Mouse (Mus musculus) neural tube, embryonic 11.5 days (tissue): ENCODE measurements around the gene Gm15319. TPM values are rescaled to one million over a fixed set of nuclear protein-coding genes. Genes with fewer than 3 reads are reported as not detected.
"Not testable (repeated sequence)": the region's sequence is repeated elsewhere in the genome, so short reads cannot be mapped to it uniquely, and the experiment has no call there.

ENCODE experiments used
- ATAC-seq: fragments of 200-750 bp; cut with Nextera tagmentation; 2 replicates; pipeline ENCODE4 v1.8.0; 2017; ENCODE audit warnings: moderate number of reproducible peaks, mild to moderate bottlenecking, moderate TSS enrichment, moderate library complexity; ENCODE audit not compliant: insufficient read depth, low FRiP score, low TSS enrichment
- DNase-seq: peaks from one replicate; pipeline ENCODE4 v3.0.0-alpha.2; 2015; ENCODE audit warnings: low spot score
- H3K27ac ChIP-seq: fragments of 300-500 bp; sonication (generic); 2 replicates; pipeline ENCODE4 v1.5.1; 2014; ENCODE audit warnings: low read depth, mild to moderate bottlenecking, low read length
- H3K27me3 ChIP-seq: fragments of 300-500 bp; sonication (generic); 2 replicates; pipeline ENCODE4 v1.6.1; 2014; ENCODE audit warnings: mild to moderate bottlenecking, low read length, mixed read lengths; ENCODE audit not compliant: control insufficient read depth, insufficient read depth
- H3K36me3 ChIP-seq: fragments of 300-500 bp; sonication (generic); 2 replicates; pipeline ENCODE4 v1.6.1; 2014; ENCODE audit warnings: mild to moderate bottlenecking, low read length, moderate library complexity, mixed read lengths; ENCODE audit not compliant: control insufficient read depth, insufficient read depth
- H3K4me1 ChIP-seq: fragments of 300-500 bp; sonication (generic); 2 replicates; pipeline ENCODE4 v1.6.1; 2014; ENCODE audit warnings: low read length, mixed read lengths; ENCODE audit not compliant: control insufficient read depth, insufficient read depth
- H3K4me2 ChIP-seq: fragments of 300-500 bp; sonication (generic); 2 replicates; pipeline ENCODE4 v1.6.1; 2014; ENCODE audit warnings: low read depth, mild to moderate bottlenecking, moderate library complexity
- H3K4me3 ChIP-seq: fragments of 300-500 bp; sonication (generic); 2 replicates; pipeline ENCODE4 v1.5.1; 2014; ENCODE audit warnings: low read depth, low read length
- H3K9ac ChIP-seq: fragments of 300-500 bp; sonication (generic); 2 replicates; pipeline ENCODE4 v1.6.1; 2014; ENCODE audit warnings: mild to moderate bottlenecking, low read length
- H3K9me3 ChIP-seq: fragments of 300-500 bp; sonication (generic); 2 replicates; pipeline ENCODE4 v1.6.1; 2016; ENCODE audit warnings: low read length; ENCODE audit not compliant: control insufficient read depth
- WGBS: fragments of 180-500 bp; shearing (Covaris S2); extraction: QIAGEN DNeasy Blood & Tissue Kit; methylation state at CpG from one replicate; pipeline ENCODE4 v1.1.7; 2014; 5-methylcytosine and 5-hydroxymethylcytosine counted together
- polyA plus RNA-seq: library from polyadenylated mRNA; unstranded; fragments of >200 nt; fragmentation: Nextera tagmentation; extraction: Ambion mirVana; gene quantifications from 2 replicates; pipeline ENCODE4 v1.2.1, GENCODE M21; 2014

Gene Gm15319
- polyA plus RNA-seq, 1 experiment from 2014 or later: not detected

GRCm38 (mm10) chr8:20288878-20289277, 74.1 kb downstream of the Gm15319 start:
- not testable (repeated sequence) for DNase-seq, H3K4me2 ChIP-seq, ATAC-seq, H3K4me1 ChIP-seq, H3K9ac ChIP-seq, H3K27ac ChIP-seq, H3K4me3 ChIP-seq, H3K27me3 ChIP-seq, H3K36me3 ChIP-seq, H3K9me3 ChIP-seq
- WGBS: 93% methylated on average over 1 of the region's 3 CpGs

GRCm38 (mm10) chr8:20287706-20288105, 75.3 kb downstream of the Gm15319 start:
- H3K4me1 ChIP-seq, H3K9me3 ChIP-seq, H3K27ac ChIP-seq, H3K9ac ChIP-seq, H3K4me3 ChIP-seq, H3K4me2 ChIP-seq, H3K27me3 ChIP-seq, ATAC-seq, DNase-seq, H3K36me3 ChIP-seq: not testable (repeated sequence)
- WGBS: 91% methylated on average over 3 of the region's 3 CpGs
